Mouse (Mus musculus): ENCODE data around the gene Tmem210.
A peak's percentile ranks its signal among the peaks of the same experiment; 100 is the strongest.

DNA sequence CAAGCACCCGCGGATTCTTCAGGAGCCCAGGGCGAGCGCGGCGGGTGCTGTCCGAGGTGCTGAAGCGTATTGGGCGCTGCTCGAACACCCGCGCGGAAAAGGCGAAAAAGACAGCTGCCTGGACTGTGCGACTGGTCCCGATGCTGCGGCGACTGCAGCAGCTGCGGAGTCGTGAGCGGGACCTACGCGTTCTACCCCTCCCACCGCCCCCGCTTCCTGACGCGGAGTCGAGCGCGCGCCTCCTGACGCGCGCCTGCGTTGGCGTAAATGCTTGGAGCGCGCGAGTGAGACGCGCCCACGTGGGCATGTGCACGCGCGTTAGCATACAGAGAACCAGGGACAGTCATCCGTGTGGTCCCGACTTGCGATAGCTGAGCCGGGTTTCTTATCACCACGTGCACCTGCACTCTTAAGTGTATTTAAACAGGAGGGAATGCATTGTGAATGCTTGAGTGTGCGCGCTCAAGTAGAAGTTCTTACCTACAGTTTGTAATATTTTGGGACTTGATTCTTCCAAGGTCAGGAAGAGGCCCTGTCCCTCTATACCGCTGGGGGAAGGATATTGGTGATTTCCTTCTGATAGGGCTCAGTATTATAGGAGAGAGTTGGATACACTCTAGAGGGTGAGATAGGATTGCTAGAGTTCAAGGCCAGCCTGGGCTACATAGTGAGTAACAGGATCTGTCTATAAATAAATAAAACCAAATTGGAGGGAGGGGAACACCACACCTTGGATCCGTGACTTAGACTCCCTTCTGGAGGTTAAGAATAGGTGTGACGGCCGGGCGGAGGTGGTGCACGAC lies 31.2 kb downstream of the Tmem210 start, which contains the start of gene Grin1:
- TF ChIP-seq POLR2A (IDR thresholded peaks at IDR 0.05; ENCODE audit: borderline replicate concordance, insufficient read depth, low read length) (peak; percentile 97), CTCF (IDR thresholded peaks at IDR 0.05; ENCODE audit: borderline replicate concordance, insufficient read depth, low read depth, low read length) (no peak)
